Mouse (Mus musculus): ENCODE results near the gene Taar7e.
"Not testable (repeated sequence)": the region's sequence is repeated elsewhere in the genome, so short reads cannot be mapped to it uniquely, and the experiment has no call there.

Gene Taar7e

DNA sequence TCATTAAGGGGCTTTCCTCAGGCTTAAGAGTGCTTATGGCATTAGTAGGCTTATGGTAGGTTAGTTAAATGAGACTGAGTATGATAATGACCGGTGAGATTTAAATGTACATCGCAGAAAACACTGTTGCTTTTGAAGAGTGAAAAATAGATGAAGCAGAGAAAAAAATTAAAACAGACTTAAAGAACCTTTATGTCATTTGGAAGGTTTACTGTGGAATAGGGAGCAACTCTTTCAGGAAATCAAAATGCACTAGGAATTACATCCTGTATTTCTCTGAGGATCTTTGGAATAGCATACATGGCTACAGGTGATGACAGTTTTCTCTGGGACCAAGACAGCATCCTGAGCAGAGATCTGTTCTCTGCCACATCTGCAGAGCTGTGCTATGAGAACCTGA is at the start of gene Taar7e:
TSS of gene Taar7e (plus strand) at position 301 of the 400 bp plus-strand sequence.
- DNase-seq (ENCODE audit: low spot score in 2 of 2) = no peak

DNA sequence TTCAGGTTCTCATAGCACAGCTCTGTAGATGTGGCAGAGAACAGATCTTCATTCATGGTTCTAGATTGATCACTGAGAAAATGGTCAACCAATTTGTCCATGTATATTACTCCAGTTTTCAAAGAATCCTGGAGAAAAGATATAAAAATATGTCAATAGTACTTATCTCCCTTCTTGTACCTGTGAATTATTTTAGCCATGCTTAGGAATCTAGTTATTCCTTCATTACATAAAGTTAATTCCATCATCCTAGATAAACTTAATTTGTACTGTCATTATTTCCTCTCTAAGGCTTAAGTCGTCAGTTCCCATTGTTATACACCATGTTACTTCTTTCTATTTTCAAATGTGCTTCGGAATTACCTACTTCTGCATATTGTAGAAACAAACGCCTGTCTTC is 44.0 kb upstream of the Taar7e start, which contains the start of gene Taar7a:
TSS of gene Taar7a (minus strand) at position 101 of the 400 bp plus-strand sequence.
- DNase-seq (ENCODE audit: low spot score in 2 of 2) = no peak

DNA sequence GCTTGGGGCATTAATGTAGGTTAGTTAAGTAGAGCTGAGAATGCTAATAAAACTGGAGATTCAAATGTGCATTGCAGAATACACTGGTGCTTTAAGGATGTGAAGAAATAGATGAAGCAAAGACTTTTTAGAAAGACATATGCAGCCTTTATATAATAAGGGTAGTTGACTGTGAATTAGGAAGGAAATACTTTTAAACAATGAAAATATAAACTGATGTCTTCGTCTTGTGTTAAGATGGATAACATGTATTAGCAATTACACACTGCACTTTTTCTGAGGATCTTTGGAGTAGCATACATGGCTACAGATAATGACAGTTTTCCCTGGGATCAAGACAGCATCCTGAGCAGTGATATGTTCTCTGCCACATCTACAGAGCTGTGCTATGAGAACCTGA is 37.8 kb upstream of the Taar7e start, which contains the start of gene Taar7b:
TSS of gene Taar7b (plus strand) at position 301 of the 400 bp plus-strand sequence.
- no peak for DNase-seq (ENCODE audit: low spot score in 2 of 2)

DNA sequence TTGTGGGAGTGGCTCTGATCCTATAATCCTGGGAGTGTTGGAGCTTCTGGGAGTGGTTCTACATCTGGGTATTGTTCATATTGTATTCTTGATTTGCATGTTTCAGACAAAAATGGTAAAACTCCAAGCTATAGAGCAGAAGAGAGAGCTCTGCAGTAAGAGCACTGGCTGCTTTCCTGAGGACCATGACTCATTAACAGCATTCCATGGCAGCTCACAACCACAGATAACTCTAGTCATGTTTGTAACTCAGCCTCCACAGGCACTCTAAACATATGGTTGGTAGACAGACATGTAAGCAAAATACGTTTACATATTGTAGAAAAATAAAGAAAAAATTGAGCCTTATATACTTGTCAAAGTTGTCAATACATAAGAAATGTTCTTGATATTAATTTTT is 31.0 kb upstream of the Taar7e start:
- no peak for DNase-seq (ENCODE audit: low spot score in 2 of 2)

DNA sequence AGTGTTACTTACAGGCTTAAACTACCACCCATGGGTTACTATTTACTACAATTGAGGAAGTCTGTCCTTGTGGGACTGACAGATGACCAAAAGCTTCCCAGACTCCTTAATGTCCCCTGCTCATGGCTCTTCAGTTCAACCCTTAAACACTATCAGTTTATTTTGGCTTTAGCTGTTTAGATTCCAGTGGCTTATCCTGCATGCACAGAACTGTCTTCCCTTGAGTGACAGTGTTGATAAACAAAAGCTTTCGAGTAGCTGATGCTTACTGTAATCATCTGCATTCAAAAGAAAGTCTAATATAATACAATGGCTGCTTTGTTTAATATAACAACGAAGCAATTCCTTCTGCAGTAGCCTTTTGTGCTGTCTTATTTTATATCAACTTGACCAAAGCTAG is 30.4 kb upstream of the Taar7e start:
- no peak for DNase-seq (ENCODE audit: low spot score in 2 of 2)

DNA sequence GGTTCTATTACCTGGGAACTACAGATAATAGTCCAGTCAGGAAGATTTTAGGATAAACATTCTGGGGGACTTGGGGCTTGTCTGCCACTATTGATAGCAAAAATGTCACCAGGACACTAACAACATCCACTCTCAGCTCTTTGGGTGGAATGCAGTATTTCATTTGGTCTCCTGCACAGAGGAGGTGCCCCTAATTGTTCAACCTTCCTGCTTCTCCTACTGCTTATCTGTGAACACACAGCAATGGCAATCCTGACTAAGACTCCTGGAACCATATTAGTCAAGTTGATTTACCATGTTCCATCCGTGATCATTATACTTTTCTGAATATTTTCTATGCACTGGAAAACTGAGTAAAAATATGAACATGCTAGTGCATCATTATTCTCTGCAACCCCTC is 29.3 kb upstream of the Taar7e start:
- DNase-seq (ENCODE audit: low spot score in 2 of 2) = no peak

DNA sequence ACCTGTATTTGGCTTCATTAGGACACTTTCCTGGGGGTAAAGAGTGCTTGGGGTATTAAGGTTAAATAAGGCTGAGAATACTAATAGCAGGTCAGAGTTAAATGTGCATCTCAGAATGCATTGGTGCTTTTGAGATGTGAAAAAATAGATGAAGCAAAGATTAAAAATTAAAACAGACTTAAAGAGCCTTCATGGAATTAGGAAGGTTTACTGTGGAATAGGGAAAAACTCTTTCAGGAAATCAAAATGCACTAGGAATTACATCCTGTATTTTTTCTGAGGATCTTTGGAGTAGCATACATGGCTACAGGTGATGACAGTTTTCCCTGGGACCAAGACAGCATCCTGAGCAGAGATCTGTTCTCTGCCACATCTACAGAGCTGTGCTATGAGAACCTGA is 10.5 kb upstream of the Taar7e start, which contains the start of gene Taar7d:
TSS of gene Taar7d (plus strand) at position 301 of the 400 bp plus-strand sequence.
- DNase-seq (ENCODE audit: low spot score in 2 of 2) = no peak

DNA sequence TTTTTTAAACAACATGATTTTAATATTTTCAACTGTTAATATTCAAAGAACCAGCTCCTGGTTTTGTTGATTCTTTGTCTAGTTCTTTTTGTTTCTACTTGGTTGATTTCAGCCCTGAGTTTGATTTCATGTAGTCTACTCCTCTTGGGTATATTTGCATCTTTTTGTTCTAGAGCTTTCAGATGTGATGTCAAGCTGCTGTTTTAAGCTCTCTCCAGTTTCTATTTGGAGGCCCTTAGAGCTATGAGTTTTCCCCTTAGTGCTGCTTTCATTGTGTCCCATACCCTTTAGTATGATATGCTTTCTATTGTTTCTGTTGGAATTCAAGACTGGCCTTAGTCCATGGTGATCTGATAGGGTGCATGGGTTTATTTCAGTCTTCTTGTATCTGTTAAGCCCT is 6.1 kb upstream of the Taar7e start:
- DNase-seq (ENCODE audit: low spot score in 2 of 2) = no peak

DNA sequence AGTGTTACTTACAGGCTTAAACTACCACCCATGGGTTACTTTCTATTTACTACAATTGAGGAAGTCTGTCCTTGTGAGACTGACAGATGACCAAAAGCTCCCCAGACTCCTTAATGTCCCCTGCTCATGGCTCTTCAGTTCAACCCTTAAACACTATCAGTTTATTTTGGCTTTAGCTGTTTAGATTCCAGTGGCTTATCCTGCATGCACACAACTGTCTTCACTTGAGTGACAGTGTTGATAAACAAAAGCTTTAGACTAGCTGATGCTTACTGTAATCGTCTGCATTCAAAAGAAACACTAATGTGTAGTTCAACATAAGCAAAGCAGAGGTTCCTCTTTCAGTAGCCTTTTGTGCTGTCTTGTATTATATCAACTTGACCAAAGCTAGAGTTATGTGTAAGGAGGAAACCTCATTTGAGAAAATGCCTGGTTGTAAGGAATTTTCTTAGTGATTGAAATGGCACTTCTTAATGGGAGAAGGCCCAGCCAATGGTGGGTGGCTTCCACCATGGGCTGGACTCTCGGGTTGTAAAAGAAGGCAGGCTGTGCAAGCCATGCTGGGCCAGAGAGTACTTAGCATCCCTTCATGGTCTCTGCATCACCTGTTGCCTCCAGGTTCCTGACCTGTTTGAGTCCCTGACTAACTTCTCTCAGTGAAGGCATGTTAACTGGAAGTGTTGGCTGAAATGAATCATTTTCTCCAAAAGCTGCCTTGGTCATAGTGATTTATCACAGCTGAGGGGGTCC is 2.9 kb downstream of the Taar7e start:
- DNase-seq (ENCODE audit: low spot score in 2 of 2) = no peak

DNA sequence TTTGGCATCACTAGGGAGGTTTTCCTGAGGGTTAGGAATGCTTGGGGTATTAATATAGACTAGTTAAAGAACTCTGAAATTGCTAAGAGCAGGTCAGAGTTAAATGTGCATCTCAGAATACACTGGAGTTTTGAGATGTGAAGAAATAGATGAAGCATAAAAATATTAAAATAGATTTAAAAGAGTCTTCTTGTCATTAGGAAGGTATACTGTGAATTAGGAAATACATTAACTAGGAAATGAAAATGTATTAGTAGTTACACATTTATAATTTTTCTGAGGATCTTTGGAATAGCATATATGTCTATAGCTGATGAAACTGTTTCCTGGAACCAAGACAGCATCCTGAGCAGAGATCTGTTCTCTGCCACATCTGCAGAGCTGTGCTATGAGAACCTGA is 11.8 kb downstream of the Taar7e start, which contains the start of gene Taar7f:
TSS of gene Taar7f (plus strand) at position 301 of the 400 bp plus-strand sequence.
- no peak for DNase-seq (ENCODE audit: low spot score in 2 of 2)

DNA sequence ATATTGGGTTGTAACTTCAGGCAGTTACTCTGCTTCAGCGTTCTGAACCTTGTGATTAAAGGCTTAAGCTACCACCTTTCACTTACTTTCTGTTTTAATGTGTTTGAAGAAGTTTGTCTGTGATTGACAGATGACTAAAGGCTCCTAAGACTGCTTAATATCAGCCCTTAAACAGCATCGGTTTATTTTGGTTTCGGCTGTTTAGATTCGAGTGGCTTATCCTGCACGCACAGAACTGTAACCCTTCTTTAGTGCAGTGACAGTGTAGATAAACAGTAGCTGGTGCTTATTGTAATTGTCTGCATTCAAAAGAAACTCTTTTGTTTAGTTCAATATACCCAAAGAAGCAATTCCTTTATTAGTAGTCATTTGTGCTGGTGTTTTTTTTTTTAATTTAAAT is 14.6 kb downstream of the Taar7e start:
- no peak for DNase-seq (ENCODE audit: low spot score in 2 of 2)

DNA sequence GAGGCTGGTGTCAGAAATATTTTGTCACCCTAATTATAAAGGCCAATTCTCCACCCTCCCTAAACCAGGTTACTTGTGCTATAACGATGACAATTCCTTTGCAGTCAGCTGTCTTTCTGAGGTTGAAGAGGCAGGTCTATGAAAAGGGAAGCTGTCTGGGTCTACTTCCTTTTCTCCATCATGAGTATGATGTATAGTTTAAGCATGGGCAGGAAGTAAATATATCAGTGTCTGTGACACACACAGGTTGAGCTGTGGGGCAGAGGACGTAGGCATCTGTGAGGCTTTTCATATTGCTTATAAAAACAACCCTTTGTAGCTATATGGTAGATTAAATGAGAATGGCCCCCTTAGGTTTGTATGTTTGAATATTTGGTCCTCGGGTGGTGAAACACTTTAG is 21.6 kb downstream of the Taar7e start:
- no peak for DNase-seq (ENCODE audit: low spot score in 2 of 2)

DNA sequence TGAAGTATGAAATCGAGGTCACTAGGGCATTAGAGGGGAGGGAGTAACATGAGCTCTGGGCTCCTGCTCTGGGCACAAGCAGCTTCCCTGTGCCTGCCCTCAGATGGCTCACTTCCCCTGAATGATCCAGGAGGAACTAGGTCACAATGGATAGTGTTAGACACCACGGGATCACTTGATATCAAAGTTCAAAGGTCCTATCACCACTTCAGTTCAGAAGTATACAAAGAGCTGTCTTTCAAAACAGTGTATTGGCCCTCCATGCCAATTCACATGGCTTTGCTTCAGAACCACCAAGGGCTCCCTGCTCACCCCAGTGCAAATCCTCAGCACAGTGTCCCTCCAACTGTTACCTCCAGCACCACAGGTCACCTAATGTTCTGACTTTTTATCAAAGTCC is 37.3 kb downstream of the Taar7e start:
- DNase-seq (ENCODE audit: low spot score in 2 of 2) = not testable (repeated sequence)

DNA sequence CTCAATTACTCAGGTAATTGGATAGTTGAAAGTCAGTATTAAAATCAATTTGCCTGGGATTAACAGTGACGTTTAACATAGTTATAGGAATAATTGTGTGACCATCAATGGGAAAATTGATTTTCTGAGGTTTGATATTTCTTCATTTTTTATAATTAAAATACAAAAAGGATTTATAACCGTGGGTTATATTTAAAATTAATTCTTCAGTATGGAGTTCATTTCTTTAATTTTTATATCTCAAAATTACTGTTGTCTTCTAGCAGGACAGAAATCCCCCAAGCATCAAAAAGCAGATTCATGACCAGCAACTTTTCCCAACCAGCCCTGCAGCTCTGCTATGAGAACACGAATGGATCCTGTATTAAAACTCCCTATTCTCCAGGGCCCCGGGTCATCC is 38.8 kb downstream of the Taar7e start, which contains the start of gene Taar8a:
TSS of gene Taar8a (plus strand) at position 301 of the 400 bp plus-strand sequence.
- not testable (repeated sequence) for DNase-seq (ENCODE audit: low spot score in 2 of 2)

DNA sequence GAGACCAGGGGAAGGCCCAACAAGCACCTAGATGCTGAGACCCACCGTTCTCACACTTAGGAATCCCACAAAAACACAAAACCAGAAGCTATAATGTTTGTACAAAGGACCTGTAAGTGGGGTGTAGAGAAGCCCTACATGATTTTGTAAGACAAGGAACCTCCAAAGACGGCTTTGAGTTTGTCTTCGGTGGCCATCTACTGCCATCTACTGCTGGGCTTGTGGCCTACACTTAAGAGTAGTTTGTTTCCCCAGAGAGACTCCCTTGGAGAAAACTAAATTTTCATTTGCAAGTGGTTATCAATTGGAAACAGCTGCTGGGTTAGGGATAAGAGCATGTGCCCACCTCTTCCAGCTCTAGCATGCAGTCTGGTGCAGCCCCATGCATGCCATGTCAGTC is 42.8 kb downstream of the Taar7e start:
- DNase-seq (ENCODE audit: low spot score in 2 of 2) = peak; percentile 40 to 43

DNA sequence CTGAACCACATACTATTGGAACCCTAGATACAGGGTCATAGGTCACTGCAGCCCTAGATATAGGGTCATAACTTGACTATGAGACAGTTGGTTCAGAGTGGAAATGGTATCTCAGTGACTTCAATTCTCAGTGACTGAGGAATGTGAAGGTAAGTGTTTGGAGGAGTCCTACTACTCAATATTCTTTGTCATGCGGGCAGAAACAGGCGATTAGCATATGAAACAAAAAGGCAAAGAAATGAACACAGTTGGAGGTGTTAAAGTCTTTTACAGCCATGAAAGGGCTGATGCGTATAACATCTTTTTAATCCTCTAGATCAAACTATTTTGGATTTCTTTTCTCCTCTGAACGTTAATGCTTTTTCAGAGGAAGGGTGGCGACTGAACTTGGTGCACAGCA is 48.5 kb downstream of the Taar7e start:
- DNase-seq (ENCODE audit: low spot score in 2 of 2) = no peak

DNA sequence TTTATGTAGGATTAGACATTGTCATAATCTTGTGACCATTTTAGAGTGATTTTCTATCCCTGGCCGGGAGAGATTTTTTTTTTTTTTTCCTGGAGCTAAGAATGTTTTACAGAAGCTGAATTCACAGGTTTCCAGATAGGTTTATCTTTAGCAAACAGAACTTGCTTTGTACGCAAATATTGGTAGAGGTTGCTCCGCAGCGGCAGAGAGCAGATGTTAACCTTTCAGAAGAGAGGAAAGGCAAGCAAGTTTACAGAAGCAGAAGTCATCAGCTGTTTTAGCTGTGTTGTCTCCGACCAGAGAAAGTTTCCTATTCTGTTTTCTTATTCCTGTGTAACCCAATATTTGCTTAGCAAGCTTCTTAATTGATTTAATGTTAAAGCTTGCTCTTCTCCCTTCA is 49.1 kb downstream of the Taar7e start:
- DNase-seq (ENCODE audit: low spot score in 2 of 2) = no peak

DNA sequence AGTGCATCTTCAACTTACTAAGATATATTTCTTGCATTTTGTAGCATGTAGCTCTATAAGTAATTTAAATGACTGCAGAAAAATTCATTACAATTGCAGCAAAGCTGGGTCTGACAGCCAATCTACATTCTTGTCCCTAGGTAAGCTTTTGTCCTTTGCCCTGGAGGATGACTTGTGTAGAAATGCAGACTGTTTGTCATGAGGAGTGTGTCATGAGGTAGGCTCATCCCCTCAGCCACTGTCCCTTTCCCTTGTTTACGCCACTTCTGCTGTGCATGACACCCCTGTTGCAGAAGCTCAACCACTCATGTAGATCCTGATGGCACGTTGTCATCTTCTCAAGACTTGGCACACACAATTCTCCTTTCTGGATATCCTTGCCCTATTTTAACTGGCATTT is 49.8 kb downstream of the Taar7e start:
- DNase-seq (ENCODE audit: low spot score in 2 of 2) = no peak
